Mouse (Mus musculus) brown adipose tissue, adult 24 weeks (tissue): ENCODE measurements around the gene Ccdc88c. TPM values are rescaled to one million over a fixed set of nuclear protein-coding genes. Genes with fewer than 3 reads are reported as not detected.
"Not testable (repeated sequence)": the region's sequence is repeated elsewhere in the genome, so short reads cannot be mapped to it uniquely, and the experiment has no call there.

Experiments
- H3K27ac ChIP-seq: fragments of 200-500 bp; replicated peaks from 2 replicates; pipeline ENCODE4 v1.5.1; 2012; ENCODE audit warnings: low read depth, mild to moderate bottlenecking, low read length
- H3K4me1 ChIP-seq: fragments of 200-500 bp; 2 replicates; pipeline ENCODE4 v1.6.1; 2012; ENCODE audit warnings: low read length, mixed read lengths; ENCODE audit not compliant: control insufficient read depth, insufficient read depth, insufficient read length
- H3K4me3 ChIP-seq: fragments of 200-500 bp; 2 replicates; pipeline ENCODE4 v1.5.1; 2012; ENCODE audit warnings: low read depth, mild to moderate bottlenecking, low read length, moderate library complexity; ENCODE audit not compliant: insufficient read depth
- polyA plus RNA-seq: library from polyadenylated mRNA; stranded (reverse); fragments of >200 nt; gene quantifications from 2 replicates; pipeline ENCODE4 v1.2.4, GENCODE M21; 2012; ENCODE audit not compliant: missing spikeins, insufficient read depth, insufficient read length

Gene Ccdc88c
- polyA plus RNA-seq, 1 experiment = 4.0 TPM

DNA sequence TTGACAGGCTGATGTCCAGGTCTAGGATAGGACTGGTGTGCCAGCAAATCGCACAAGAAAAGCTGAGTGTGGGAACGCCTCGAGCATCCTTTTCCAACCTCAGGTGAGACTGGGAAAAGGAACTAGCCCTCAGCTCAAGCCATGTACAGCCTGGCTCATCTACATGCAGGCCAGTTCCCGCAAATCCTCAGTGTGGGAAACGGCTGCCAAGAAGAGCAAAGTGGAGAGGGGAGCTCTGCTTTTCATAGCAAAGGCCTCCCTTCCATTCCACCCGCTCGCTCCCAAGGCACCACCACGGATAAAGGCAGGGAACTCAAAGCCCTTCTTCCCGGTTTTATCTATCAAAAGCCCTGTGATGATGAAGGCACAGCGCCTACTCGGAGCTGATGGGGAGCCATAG lies 5.7 kb downstream of the Ccdc88c start:
- Histone ChIP-seq H3K27ac (no peak overlapping the region), H3K4me3 (no peak overlapping the region), H3K4me1 (peaks cover 19% of the 10 kb centered on the region)

DNA sequence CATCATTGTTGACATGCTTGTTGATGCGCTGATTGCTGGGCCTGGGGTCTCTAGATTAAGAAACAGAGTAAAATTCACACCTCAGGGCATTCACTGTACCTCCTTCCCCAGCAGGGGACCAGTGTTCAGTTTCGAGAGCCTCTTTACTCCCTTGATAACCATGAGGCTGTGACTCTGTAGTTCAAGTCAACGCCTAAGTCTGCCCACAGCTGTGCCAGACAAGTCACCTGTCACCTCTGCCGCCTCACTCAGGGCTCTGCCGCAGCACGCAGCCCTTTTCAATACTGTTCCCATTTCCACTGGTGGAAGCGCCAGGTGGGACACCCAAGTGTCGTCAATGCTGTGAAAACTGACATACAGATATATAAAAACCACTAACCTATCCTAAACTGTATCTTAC lies 6.5 kb downstream of the Ccdc88c start:
- H3K4me1 ChIP-seq = peaks cover 23% of the 10 kb centered on the region
- no peak overlapping the region for H3K4me3 ChIP-seq
- no peak overlapping the region for H3K27ac ChIP-seq

DNA sequence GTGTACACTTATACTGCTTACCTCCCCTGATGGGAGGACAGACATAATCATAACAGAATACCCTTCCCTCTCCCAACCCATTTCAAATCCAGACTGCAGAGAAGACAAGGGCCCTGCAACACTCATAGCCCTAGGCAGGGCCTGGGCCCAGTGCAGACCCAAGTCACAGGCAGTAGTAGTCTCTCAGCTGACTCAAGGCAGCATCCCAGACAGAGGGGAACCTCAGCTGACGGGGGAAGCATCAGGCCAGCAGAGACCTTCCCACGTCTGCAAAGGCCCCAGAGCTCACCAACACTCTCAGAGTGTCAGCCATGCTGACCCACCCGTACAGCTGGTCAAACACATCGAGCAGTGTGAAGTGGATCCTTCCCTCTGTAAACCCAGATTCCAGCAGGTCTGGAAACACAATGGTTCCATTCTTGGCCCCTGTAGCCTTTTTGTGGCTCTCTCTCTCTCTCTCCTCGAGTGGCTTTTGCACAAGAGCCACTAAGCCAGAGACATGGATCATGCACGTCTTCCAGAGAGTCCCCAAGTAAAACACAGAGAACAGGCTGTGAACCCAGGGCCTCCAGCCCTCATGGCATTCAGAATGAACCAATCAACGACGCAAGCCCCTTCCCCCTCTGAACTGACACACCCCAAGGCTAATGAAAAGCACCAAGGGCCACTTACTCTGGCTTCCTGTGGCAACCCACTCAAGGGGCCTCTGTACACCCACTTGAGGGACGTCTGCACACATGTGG lies 7.2 kb downstream of the Ccdc88c start:
- Histone ChIP-seq H3K27ac (no peak overlapping the region), H3K4me1 (peaks cover 30% of the 10 kb centered on the region), H3K4me3 (no peak overlapping the region)

DNA sequence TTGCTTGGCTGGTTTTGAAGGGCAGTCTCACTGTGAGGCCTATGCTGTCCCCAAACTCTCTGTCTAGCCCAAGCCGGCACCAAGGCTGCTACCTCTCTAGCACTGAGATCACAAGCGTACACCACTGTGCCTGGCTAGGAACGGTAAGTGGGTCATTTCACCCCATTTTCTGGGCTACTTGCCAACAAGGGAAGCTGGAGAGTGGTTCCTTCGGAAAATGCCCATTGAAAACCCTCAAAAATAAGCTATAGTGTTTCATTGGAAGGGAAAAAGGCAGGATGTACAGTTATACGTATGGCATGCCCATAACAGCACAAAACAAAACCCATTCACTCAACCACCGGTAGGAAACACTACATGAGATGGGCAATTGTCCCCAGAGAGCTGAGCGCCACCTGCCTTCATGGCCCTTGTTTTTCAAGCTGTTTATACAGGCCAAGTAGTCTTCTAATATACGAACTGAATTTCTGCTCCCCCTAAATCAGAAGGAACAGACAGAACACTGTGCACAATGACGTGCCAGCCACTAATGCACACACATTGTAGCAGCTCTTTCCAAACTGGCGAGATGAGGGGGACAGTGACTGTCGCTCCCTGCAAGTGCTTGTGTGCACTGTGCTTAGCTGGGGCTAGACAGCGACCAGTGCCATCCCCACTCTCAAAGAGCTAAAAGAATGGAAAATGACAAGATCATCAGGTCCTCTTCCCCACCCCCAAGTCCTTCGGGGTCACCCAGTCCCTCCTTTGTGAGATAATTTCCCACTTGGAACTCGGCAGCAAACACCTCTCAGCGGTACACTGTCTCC lies 8.4 kb downstream of the Ccdc88c start:
- H3K4me1 ChIP-seq = peaks cover 37% of the 10 kb centered on the region
- H3K4me3 ChIP-seq = no peak overlapping the region
- H3K27ac ChIP-seq = 0 out of 2 replicates have a peak overlapping the region, but pooled peaks have one; percentile 6

DNA sequence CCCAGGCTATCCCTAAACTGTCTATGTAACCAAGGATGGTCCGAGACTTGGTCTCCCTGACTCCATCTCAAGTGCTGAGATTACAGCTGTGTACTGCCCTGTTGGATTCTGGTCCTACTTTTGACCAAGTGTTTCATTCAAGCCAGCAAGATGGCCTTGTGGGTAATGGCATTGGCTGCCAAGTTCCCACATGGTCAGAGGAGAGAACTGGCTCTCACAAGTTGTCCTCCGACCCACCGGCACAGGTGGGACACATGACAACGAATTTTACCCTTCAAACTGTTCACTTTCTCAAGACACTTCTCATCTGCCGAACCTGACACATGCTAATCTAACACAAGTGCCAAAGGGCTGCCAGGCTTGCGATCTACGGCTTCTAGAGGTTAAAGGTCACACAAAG lies 9.4 kb downstream of the Ccdc88c start:
- H3K4me1 ChIP-seq = peaks cover 41% of the 10 kb centered on the region
- H3K4me3 ChIP-seq = no peak overlapping the region
- H3K27ac ChIP-seq = no peak overlapping the region

DNA sequence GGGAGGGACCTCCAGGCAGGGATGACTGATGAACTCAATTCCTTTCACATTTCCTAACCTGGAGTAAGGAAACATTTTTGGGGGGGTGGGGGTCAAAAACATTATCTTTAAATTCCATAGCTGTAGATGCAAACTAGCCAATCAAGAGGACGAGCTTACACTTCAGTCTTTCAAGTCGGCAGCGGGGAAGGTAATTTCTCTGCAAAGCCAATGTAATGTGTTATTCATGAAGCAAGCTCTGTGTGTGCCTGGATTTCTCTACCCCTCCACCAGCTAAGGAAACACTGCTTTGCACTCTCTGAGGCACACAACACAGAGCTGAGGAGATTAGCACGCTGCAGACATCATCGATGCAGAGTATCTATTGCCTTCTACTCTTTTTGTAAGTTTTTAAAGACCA lies 9.8 kb downstream of the Ccdc88c start:
- Histone ChIP-seq H3K4me3 (no peak overlapping the region), H3K27ac (no peak overlapping the region), H3K4me1 (peaks cover 45% of the 10 kb centered on the region)

DNA sequence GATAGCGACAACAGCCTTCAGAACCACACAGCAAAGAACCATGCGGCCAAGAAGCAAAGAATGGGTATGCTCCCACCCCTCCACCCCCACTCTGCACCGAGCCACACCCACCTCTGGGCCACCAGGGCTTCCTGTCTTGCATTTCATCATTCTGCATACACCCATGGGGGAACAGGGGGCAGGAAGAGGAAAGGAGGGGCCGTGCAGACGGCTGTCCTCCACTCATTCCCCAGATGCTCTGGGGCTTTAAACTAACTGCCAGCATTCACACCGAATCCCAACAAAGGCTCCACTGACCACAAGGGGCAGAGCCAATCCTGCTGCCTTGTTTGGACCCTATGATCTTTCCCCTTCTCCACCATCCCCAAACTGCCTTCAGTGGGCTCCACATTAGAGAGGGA lies 10.9 kb downstream of the Ccdc88c start:
- Histone ChIP-seq H3K27ac (peak overlapping the region; percentile 69), H3K4me1 (peaks cover 51% of the 10 kb centered on the region), H3K4me3 (0 out of 2 replicates have a peak overlapping the region, but pooled peaks have one; percentile 6)

DNA sequence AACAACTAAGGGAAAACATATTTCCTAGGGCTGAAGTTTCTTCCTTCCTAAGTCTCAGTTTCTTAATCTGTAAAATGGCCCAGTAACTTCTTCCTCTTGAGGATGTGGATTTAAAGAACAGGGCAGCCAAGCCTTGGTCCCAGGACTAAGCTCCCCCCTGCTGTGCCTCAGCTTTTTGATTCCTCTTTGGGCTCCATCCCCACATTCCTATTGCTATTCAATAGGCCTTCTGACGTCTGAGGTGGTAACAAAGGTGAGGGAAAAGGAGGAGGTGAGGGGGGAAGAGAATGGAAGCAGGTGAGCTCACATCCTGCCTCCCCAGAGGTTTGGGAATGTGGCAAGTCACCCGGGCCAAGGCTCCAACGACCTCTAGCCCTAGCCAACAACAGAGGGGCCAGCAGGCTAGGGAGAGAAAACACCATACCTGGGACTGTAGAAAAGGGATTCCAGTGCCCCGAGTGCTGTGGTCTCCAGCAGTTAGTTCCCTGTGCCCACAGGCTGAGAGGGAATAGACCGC lies 12.4 kb downstream of the Ccdc88c start:
- H3K4me3 ChIP-seq = no peak overlapping the region
- H3K4me1 ChIP-seq = peaks cover 60% of the 10 kb centered on the region
- peak overlapping the region; percentile 45 for H3K27ac ChIP-seq

DNA sequence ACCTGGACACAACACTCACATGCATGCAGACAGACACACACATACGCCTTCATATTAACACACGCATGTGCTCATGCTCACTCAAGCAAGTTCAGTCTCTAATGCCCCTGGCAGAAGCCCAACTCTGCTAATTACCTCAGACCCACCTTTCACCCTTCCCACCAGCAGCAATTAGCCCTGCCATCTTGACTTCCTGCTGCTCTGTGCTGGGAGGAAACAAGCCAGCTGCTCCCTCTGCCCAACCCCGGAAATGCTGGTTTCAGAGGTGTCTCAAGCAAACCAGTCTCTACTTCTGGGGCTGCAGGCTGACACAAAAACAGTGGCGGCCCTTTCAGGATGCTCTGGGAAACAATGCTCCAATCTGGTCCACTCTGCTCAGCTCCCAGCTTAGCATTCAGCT lies 12.9 kb downstream of the Ccdc88c start:
- Histone ChIP-seq H3K27ac (peak overlapping the region; percentile 45), H3K4me3 (no peak overlapping the region), H3K4me1 (peaks cover 60% of the 10 kb centered on the region)

DNA sequence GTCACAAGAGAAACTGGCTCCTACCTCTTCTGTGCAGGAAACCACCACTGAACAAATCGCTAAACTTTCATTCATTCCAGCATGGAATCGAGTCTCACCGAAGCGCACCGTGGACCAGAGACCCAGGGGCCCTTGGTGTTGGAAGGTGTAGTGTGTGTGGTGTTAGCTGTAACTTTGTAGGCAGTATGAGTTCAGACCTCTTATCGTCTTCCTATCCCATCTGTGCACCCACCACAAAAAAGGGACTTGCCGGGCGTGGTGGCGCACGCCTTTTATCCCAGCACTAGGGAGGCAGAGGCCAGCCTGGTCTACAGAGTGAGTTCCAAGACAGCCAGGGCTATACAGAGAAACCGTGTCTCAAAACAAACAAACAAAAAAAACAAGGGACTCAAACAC lies 13.7 kb downstream of the Ccdc88c start:
- Histone ChIP-seq H3K4me3 (no peak overlapping the region), H3K4me1 (peaks cover 65% of the 10 kb centered on the region), H3K27ac (0 out of 2 replicates have a peak overlapping the region, but pooled peaks have one; percentile 25)

DNA sequence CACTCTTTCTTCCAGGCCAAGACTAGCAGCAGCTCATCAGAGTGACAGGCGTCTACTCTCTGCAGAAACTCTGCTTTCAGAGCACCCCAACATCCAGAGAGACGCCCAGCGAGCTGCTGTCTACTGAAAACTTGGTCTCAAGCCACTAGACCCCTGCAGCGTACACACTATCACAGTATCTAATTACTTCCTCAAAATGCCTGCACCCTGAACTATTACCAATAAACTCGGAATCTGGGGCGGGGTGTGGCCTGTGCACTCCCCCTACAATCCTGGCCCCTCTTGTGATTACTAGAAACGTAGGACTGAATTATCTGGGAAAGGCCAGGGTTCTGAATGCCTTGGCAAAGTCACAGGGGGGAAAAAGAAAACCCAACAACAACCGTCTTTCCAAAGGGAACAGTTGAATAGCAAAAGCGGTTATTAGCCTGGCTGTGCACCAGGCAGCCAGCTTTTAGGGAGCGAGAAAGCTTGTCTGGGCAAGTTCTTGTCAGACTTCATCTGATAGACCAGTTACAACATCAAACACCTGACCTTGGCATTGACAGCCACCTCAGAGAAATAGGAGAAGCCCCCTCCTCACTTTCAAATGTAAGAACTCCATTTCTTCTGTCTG lies 14.2 kb downstream of the Ccdc88c start:
- H3K4me1 ChIP-seq = peaks cover 65% of the 10 kb centered on the region
- H3K27ac ChIP-seq = no peak overlapping the region
- H3K4me3 ChIP-seq = no peak overlapping the region

DNA sequence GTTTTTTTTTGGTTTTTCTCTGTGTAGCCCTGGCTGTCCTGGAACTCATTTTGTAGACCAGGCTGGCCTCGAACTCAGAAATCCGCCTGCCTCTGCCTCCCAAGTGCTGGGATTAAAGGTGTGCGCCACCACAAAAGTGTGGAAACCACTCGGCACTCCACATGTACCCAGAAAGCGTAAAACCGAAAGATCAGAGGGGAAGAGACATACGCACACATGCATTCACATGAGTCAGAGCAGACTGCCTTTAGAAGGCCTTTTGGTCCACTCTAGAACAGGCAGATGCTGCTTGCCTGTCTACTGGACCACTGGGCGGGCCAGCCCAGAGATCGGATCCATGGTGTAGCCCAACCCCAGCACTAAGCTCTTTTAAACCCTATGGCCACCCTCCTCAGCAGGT lies 15.2 kb downstream of the Ccdc88c start:
- not testable (repeated sequence) for H3K27ac ChIP-seq, H3K4me3 ChIP-seq
- H3K4me1 ChIP-seq = peaks cover 62% of the 10 kb centered on the region

DNA sequence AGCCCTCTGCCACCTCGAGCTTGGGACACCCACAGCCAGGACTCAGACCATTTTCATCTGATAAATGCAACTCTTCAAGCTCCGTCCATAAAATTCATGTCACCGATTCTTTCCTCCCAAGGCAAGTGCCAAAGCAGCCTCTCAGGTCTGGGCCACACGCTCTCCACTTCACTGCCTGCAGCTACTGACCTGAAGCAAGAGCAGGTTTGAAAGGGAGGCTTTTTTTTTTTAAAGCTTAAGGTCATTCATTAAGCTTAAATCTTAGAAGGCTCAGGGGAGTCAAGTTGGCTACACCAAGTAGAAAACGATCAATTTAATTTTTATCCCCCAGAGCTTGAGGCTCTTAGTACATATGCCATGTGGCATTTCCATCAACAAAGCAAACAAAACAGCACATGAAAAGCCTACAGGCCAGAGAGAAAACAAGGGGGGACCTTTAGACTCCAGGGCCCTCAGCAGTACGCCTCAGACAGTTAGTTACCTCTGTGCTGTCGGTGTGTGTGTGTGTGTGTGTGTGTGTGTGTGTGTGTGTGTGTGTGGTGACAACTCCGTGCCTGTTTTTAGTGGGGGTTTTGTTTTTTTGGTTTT lies 15.7 kb downstream of the Ccdc88c start:
- no peak overlapping the region for H3K4me3 ChIP-seq
- no peak overlapping the region for H3K27ac ChIP-seq
- H3K4me1 ChIP-seq = peaks cover 65% of the 10 kb centered on the region

DNA sequence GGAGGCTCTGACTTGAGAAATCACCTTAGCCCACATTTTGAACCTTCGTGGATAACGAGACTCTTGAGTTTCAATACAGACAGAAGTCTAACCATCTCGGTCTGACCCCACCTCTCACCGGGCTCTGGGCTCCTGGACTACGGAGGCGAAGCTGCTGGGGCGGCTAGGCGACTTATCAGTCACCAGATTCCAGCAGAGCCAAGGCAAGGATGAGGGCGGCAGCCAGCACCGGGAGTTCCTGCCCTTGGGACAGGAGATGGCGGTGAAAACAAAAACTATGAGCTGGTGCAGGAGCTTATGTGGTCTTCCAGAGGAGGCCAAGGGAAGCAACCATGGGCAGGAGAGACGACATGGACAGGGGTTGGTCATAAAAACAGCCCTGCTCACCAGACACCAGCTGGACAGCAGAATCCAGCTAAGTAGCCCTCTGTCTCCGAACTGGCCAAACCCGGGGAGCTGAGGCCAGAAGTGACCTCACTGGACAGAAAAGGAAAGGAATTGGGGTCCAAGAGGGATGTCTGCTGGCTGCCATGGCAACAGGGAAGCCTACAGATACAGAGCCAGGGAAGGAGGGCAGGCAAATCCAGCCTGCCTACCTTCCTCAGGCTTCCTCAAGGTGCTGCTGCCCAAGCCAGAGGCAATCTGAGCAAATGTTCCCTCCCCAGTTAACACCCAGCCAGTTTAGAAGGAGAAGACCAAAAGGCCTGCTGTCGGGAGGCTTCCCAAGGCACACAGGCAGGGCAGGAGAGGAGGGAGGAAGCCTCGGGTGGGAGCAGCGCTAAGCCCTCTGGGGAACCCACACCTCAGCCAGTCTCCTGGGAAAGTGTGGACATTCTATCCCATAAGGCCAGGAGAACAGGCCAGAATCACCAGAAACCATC lies 16.4 kb downstream of the Ccdc88c start:
- Histone ChIP-seq H3K4me3 (peak overlapping the region; percentile 7; the same call in 1 of the 2 replicates), H3K4me1 (peaks cover 67% of the 10 kb centered on the region), H3K27ac (peak overlapping the region; percentile 43; the same call in 1 of the 2 replicates)
